Mouse (Mus musculus): ENCODE measurements around the gene Pign.

DNA sequence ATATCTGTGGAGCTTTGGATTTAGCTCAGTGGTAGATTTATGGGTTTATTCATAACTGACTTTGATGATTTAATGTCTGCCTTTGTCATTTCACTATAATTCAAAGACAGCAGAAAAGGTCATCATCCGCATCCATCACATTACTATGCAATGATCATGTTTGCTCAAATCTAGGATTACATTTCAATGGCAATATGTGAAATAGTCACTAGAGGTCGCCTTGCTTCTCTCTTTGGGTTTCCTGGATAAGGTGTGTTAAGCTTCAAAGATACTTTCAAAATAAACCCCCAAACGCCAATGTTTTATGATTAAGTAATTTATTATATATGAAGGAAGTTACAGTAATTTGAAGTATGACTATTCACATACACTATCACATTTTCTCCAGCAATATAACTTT, 3.5 kb downstream of the Pign start:
- TF ChIP-seq E2F4 (IDR thresholded peaks at IDR 0.05; ENCODE audit: insufficient replicate concordance, low read depth, low read length), result no peak
- TF ChIP-seq KAT2A (IDR thresholded peaks at IDR 0.05; ENCODE audit: insufficient replicate concordance, low read length), result no peak
- TF ChIP-seq MAFK (IDR thresholded peaks at IDR 0.05; ENCODE audit: insufficient replicate concordance, low read length), result no peak
